Mouse (Mus musculus) kidney, postnatal 4 days (tissue): Measurements from ENCODE around the gene Ghrh.
"Not testable (repeated sequence)": the region's sequence is repeated elsewhere in the genome, so short reads cannot be mapped to it uniquely, and the experiment has no call there.

Experiments used
- DNase-seq, 2 experiments: peaks; one replicate each; pipeline ENCODE4 v3.0.0; 2021; ENCODE audit warnings: mixed read lengths in 2 of 2

The Ghrh gene

GRCm38 (mm10) chr2:157347361-157348159 lies at the start of gene Ghrh:
Gene Ghrh, minus strand, starts transcription at chr2:157347506.
- peak; percentile 39 to 43 for DNase-seq

- DNase-seq, result no peak
Observed at GRCm38 (mm10) chr2:157395960-157396359, 48.7 kb upstream of the Ghrh start.

GRCm38 (mm10) chr2:157395371-157395770 lies 48.1 kb upstream of the Ghrh start:
- no peak for DNase-seq

- no peak for DNase-seq
Observed at GRCm38 (mm10) chr2:157394868-157395267, 47.6 kb upstream of the Ghrh start.

- DNase-seq, result no peak
Observed at GRCm38 (mm10) chr2:157393549-157393948, 46.2 kb upstream of the Ghrh start.

- DNase-seq, result no peak
Observed at GRCm38 (mm10) chr2:157392331-157392730, 45.0 kb upstream of the Ghrh start.

GRCm38 (mm10) chr2:157389591-157389921 lies 42.2 kb upstream of the Ghrh start:
- DNase-seq, result no peak

- DNase-seq, result not testable (repeated sequence)
Observed at GRCm38 (mm10) chr2:157388901-157389590, 41.7 kb upstream of the Ghrh start.

GRCm38 (mm10) chr2:157384836-157385235 lies 37.5 kb upstream of the Ghrh start:
- no peak for DNase-seq

- DNase-seq, result no peak
Observed at GRCm38 (mm10) chr2:157376995-157377394, 29.7 kb upstream of the Ghrh start.

- DNase-seq, result no peak
Observed at GRCm38 (mm10) chr2:157375794-157376757, 28.8 kb upstream of the Ghrh start.

GRCm38 (mm10) chr2:157375051-157375450 lies 27.7 kb upstream of the Ghrh start:
- DNase-seq, result no peak

- no peak for DNase-seq
Observed at GRCm38 (mm10) chr2:157373681-157374080, 26.4 kb upstream of the Ghrh start.

- DNase-seq, result no peak
Observed at GRCm38 (mm10) chr2:157371696-157372095, 24.4 kb upstream of the Ghrh start.

GRCm38 (mm10) chr2:157367991-157368390 lies 20.7 kb upstream of the Ghrh start:
- DNase-seq, result no peak

- DNase-seq, result peak; percentile 98
Observed at GRCm38 (mm10) chr2:157367184-157367893, 20.0 kb upstream of the Ghrh start, which contains the start of gene Manbal. Gene Manbal, plus strand, starts transcription at chr2:157367594.

GRCm38 (mm10) chr2:157366762-157367161 lies 19.5 kb upstream of the Ghrh start:
- DNase-seq, result no peak

GRCm38 (mm10) chr2:157363031-157363430 lies 15.7 kb upstream of the Ghrh start:
- DNase-seq, result no peak

- DNase-seq, result no peak
Observed at GRCm38 (mm10) chr2:157360028-157360427, 12.7 kb upstream of the Ghrh start.

- no peak for DNase-seq
Observed at GRCm38 (mm10) chr2:157354106-157354505, 6.8 kb upstream of the Ghrh start.

GRCm38 (mm10) chr2:157353183-157353582 lies 5.9 kb upstream of the Ghrh start:
- DNase-seq, result no peak

- DNase-seq, result no peak
Observed at GRCm38 (mm10) chr2:157349121-157349778, 1.9 kb upstream of the Ghrh start.
